Mouse (Mus musculus) lung, postnatal 36 days (tissue): ENCODE results near the gene Tmprss11c.
A peak's percentile ranks its signal among the peaks of the same experiment; 100 is the strongest.
"Not testable (repeated sequence)": the region's sequence is repeated elsewhere in the genome, so short reads cannot be mapped to it uniquely, and the experiment has no call there.

Source experiments
- DNase-seq: peaks from one replicate; pipeline ENCODE4 v3.0.0; 2022; ENCODE audit warnings: mixed read lengths

Tmprss11c gene

DNA sequence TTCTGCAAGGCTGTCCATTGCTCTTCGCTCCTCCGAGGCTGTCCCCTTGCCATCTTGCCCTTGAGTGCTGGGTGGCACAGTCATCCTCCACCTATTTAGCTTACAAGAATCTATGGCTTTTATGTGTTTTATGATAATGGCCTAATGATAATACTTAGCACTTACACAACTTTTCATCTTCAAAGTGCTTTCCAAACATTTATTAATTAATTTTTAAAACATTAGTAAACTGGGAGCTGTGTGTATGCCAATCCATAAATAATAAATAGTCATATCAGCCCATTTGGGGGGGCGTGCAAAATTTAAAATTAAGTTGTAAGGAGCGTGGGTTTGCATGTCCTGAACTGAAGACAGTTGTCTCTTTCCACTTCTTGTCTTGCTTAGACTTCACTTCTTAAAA lies at the start of gene Tmprss11c:
Gene Tmprss11c (minus strand): TSS at position 101 of the 400 bp plus-strand sequence.
- no peak for DNase-seq

DNA sequence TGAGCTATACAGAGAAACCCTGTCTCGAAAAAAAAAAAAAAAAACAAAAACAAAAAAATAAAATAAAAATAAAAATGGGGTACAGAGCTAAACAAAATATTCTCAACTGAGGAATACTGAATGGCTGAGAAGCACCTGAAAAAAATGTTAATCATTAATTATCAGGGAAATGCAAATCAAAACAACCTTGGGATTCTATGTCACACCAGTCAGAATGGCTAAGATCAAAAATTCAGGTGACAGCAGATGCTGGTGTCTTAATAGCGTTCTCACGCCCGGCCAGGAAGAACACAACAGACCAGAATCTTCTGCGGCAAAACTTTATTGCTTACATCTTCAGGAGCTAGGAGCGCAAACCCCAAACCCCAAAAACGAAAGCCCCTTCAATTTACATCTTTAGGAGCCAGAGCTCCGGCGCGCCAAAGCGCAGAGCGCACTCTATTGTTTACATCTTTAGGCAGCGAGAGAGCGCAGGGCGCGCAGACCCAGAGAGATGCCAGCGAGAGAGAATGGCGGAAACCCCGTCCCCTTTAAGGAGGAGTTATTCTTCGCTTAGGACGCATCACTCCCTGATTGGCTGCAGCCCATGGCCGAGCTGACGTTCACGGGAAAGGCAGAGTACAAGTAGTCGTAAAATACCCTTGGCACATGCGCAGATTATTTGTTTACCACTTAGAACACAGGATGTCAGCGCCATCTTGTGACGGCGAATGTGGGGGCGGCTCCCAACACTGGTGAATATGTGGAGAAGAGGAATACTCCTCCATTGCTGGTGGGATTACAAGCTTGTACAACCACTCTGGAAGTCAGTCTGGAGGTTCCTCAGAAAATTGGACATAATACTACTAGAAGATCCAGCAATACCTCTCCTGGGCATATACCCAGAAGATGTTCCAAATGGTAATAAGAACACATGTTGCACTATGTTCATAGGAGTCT lies 29.2 kb upstream of the Tmprss11c start:
- DNase-seq = not testable (repeated sequence)

DNA sequence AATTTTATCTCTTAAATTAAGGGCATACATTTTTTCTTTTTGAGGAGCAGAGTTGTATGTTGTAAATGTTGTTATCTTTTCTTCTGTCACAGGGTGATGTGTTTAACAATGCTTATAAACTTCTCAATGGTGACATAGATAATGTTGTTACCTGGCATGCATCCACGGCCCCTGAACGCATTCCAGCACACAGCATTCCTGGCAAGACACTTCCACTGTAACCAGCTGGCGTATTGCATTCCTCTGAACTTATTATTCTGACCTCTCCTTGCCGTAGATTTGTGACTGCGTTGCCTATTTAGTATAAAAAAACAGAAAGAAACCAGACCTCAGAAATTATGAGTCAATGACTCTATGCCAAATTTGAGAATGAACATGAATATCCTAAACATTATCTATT lies 17.0 kb upstream of the Tmprss11c start:
- DNase-seq = no peak

DNA sequence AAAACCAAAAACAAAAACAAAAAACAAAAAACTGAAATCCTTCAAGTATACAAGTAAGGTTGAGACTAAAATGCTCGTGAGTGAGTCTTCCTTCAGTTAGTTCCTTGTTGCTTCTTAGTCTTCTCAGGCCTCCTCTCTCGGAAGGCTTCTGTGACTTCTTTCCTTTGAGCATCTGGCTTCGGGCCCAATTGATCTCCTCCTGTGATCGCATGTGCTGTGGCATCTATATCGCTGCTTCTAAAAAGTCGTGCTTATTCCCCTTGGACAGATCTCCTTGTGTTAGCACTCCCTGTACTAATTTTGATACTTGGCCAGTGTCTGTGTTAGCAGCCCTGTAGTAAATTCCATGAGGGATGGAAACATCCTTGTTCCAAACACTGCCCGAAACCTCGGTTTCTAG lies 14.8 kb upstream of the Tmprss11c start:
- DNase-seq = no peak

GRCm38 (mm10) chr5:86246559-86246958 lies 42.5 kb downstream of the Tmprss11c start:
- no peak for DNase-seq

GRCm38 (mm10) chr5:86244880-86245279 lies 44.2 kb downstream of the Tmprss11c start:
- DNase-seq = peak; percentile 2

GRCm38 (mm10) chr5:86244275-86244674 lies 44.8 kb downstream of the Tmprss11c start:
- DNase-seq = no peak

DNA sequence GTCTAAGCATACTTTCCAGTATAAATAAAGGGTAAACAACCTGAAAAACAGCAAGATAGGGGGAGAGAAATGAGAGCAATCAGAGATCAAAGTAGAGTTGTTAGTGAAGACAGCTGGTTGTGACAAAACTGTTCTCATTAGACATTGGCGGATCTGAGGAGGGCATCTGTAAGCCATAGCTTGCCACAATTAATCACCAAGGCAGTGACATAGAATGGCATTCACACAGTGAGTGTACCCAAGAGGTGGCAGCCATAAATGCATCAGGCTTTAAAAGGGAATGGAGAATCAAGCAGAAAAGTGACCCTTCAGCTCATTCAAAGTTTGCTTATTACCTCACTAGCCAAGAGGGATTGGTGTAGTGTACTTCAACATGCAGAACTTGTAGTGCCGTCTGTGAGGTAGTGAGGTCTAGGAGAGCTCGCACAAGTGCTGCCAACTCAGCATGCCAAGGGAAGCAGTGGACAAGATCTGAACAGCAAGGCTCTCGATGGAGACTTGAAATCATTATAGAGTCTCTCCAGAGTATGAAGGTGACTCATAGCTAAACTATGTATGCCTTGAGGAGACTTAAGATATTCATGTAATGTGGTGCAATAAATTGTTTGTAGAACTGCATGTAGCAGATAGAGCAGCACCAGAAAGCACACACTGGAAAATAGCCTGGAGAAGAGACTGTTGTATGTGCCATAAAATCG lies 61.8 kb downstream of the Tmprss11c start:
- DNase-seq = peak; percentile 54

DNA sequence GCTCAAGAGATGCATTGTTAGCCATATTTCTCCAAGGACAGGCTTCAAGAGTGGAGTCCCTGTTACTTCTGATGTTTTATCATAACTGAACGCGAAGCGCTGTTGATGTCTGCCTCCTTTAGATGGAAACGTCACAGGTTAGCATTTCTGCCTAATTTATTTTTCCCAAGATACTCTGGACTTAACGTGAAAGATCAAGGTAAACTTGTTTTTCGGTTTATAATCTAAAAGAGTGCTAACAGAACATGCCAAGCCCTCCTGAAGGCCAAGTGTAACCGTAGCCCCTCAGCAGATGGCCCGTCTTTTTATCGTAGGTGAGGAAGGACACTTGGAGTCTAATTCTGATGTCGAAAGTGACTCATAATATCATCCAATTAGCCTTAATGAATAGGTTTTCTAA lies 91.3 kb downstream of the Tmprss11c start, which contains the start of gene Gnrhr:
Gene Gnrhr (minus strand): TSS at position 101 of the 400 bp plus-strand sequence.
- no peak for DNase-seq

GRCm38 (mm10) chr5:86191356-86191755 lies 97.8 kb downstream of the Tmprss11c start:
- peak; percentile 49 for DNase-seq

- peak; percentile 41 for DNase-seq
These were observed 98.3 kb downstream of the Tmprss11c start for GRCm38 (mm10) chr5:86190770-86191169.

DNA sequence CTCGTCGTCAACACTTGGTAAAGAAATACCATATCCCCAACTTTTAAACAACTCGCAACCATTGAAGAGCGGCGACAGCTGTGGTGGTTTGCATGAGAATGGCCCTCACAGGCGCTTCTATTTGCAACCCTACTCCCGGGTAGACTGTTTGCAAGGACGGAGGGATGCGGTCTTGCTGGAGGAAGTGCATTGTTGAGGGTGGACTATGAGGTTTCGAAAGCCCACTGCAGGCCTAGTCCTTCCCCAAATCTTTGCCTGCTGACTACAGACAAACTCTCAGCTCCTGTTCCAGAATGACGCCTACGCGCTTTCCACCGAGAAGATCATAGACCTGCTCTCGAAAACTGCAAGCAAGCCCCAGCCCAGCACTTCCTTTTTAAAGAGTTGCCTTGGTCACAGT lies 98.8 kb downstream of the Tmprss11c start:
- DNase-seq = peak; percentile 35

- DNase-seq = no peak
These were observed 101.7 kb downstream of the Tmprss11c start for GRCm38 (mm10) chr5:86187441-86187840.
